Mouse (Mus musculus) liver, adult (tissue): ENCODE measurements around the gene Usp19.

Experiments
- GATA4 ChIP-seq: IDR thresholded peaks from 2 replicates; pipeline ENCODE4 v1.6.1; 2014; ENCODE audit warnings: mild to moderate bottlenecking, low read length; ENCODE audit not compliant: insufficient replicate concordance

Gene Usp19

GRCm38 (mm10) chr9:108508776-108509175, 18.4 kb downstream of the Usp19 start:
- no peak for TF ChIP-seq GATA4

GRCm38 (mm10) chr9:108516380-108517251, 26.2 kb downstream of the Usp19 start, which contains the start of gene Qrich1:
Qrich1 (plus strand) TSS chr9:108516806.
- TF ChIP-seq GATA4: no peak

GRCm38 (mm10) chr9:108517253-108517930, 27.0 kb downstream of the Usp19 start:
- no peak for TF ChIP-seq GATA4

- no peak for TF ChIP-seq GATA4
These were observed 27.5 kb downstream of the Usp19 start for GRCm38 (mm10) chr9:108517931-108518332.

GRCm38 (mm10) chr9:108521604-108522003, 31.2 kb downstream of the Usp19 start:
- TF ChIP-seq GATA4: no peak

- TF ChIP-seq GATA4: no peak
These were observed 32.9 kb downstream of the Usp19 start for GRCm38 (mm10) chr9:108523341-108523740.

DNA sequence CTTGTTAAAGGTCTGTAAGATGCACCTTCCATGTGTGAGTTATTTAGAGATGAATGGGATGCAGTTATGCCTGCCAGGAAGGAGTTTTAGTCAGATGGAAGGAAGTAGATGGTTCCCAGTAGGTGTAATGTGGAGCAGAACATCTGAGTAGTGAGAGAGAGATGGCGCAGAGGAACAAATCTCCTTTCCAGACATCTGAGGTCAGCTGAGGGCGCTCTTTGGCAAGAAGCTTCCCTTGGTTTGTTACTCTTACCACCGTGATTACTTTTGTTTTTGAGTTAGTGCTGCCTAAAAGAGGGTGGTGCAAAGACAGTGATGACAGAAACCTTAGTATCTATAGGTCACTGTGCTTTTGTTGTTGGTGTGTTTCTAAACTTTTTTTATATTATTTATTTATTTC, 35.0 kb downstream of the Usp19 start:
- no peak for TF ChIP-seq GATA4

DNA sequence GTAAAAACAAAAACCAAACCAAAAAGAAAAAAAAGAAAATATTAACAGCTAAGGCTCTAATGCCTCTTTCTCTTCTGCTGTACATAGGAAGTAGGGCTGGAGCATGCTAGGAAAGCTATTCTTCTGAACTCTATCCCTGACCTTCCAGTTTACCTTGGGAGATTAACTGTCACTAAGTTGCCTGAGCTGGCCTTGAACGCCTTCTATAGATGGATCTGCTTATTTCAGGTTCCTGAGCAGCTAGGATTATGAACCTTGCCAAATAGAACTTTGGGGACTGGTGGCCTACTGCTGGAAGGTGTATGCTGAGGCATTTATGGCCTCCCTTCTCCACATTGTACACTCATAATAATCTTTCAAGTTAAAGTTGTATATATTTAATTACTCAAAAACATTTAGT, 40.6 kb downstream of the Usp19 start:
- TF ChIP-seq GATA4: no peak

GRCm38 (mm10) chr9:108531496-108531895, 41.1 kb downstream of the Usp19 start:
- no peak for TF ChIP-seq GATA4

DNA sequence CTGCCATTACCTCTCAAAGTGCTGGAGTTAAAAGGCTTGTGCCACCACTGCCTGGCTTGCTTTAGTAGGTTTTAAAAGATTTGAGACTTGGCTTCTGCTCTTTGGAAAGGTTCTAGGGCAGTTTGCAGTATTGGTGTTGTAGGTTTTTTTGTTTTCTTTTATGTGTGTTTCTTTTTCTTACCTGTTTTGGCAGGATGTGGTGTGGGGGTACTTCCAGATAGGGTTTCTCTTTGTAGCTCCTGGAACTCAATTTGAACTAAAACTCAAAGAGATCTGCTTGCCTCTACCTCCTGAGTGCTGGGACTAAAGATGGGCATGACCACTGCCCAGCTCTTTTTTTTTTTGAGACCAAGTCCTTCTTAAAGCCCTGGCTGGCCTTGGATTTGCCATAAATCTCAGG, 50.4 kb downstream of the Usp19 start:
- TF ChIP-seq GATA4: no peak

DNA sequence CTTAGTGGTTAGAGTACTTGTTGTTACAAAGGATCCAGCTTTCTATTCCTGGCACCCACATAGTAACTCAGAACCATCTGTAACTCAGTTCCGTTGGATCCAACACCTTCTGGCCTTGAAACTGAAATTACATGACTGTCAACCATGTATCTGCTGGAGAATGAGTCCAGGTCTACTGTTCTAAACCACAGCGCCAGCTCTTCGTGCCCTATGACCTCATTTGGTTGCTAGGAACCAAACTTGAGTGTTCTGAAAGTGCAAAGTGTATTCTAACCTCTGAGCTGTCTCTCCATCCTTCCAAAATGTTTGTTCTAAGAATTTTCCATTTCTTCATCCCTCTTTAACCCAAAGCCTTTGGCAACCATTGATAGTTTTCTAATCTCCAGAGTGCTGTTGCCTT, 55.6 kb downstream of the Usp19 start:
- no peak for TF ChIP-seq GATA4

GRCm38 (mm10) chr9:108546875-108547274, 56.5 kb downstream of the Usp19 start:
- peak; percentile 63; the same call in 1 of the 2 replicates for TF ChIP-seq GATA4
